Mouse (Mus musculus): Measurements from ENCODE around the gene Hgd. TPM values are rescaled to one million over a fixed set of nuclear protein-coding genes. Genes with fewer than 3 reads are reported as not detected.
"Not testable (repeated sequence)": the region's sequence is repeated elsewhere in the genome, so short reads cannot be mapped to it uniquely, and the experiment has no call there.

Gene Hgd
- polyA plus RNA-seq, 1 experiment from 2014 or later, result 0.17 TPM

- DNase-seq (no peak), ATAC-seq (ENCODE audit: insufficient read depth) (no peak)
- Histone ChIP-seq H3K27me3 (ENCODE audit: insufficient read depth, low read length) (no peaks in the 10 kb centered on the region), H3K4me1 (ENCODE audit: insufficient read depth) (no peaks in the 10 kb centered on the region), H3K4me3 (ENCODE audit: low read depth, low read length) (no peak overlapping the region), H3K9ac (no peak overlapping the region), H3K9me3 (ENCODE audit: low read depth, low read length) (no peaks in the 10 kb centered on the region), H3K36me3 (ENCODE audit: insufficient read depth) (no peaks in the 10 kb centered on the region), H3K27ac (ENCODE audit: low read depth) (no peak overlapping the region), H3K4me2 (no peak overlapping the region)
- WGBS, result 86% methylated on average over 7 of the region's 7 CpGs
- no peak for TF ChIP-seq CTCF (IDR thresholded peaks at IDR 0.05; ENCODE audit: low read depth)
Measured at GRCm38 (mm10) chr16:37629011-37629410, 49.1 kb downstream of the Hgd start.

GRCm38 (mm10) chr16:37634578-37634977 lies 54.6 kb downstream of the Hgd start:
- no peaks in the 10 kb centered on the region for H3K36me3 ChIP-seq (ENCODE audit: insufficient read depth)
- no peaks in the 10 kb centered on the region for H3K4me1 ChIP-seq (ENCODE audit: insufficient read depth)
- DNase-seq, result no peak
- WGBS, result 61% methylated on average over 9 of the region's 9 CpGs
- no peaks in the 10 kb centered on the region for H3K9me3 ChIP-seq (ENCODE audit: low read depth, low read length)
- 0 out of 2 replicates have a peak overlapping the region, but pooled peaks have one; percentile 10 for H3K4me2 ChIP-seq
- no peak for ATAC-seq (ENCODE audit: insufficient read depth)
- no peak overlapping the region for H3K27ac ChIP-seq (ENCODE audit: low read depth)
- H3K9ac ChIP-seq, result no peak overlapping the region
- no peak for TF ChIP-seq CTCF (IDR thresholded peaks at IDR 0.05; ENCODE audit: low read depth)
- no peaks in the 10 kb centered on the region for H3K27me3 ChIP-seq (ENCODE audit: insufficient read depth, low read length)
- no peak overlapping the region for H3K4me3 ChIP-seq (ENCODE audit: low read depth, low read length)

DNA sequence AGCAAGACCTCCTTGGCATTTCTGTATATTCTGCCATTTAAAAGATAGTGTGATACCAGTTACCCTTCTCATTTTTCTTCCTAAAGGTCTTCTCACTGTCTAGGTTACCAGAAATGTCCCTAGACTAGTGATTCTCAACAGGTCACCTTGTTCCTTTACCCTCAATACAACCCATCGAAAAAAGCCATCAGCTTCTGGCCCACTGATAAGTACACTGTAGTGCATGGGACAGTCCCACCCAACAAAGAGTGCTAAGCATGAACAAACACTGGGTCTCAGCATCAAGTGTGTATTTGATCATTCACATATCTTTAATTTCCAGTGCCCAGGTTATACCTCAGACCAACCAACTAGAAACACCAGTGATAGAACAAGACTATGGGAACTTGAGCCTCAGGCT lies 55.1 kb downstream of the Hgd start:
- ATAC-seq (ENCODE audit: insufficient read depth), result no peak
- Histone ChIP-seq H3K27me3 (ENCODE audit: insufficient read depth, low read length) (no peaks in the 10 kb centered on the region), H3K9me3 (ENCODE audit: low read depth, low read length) (no peaks in the 10 kb centered on the region), H3K4me1 (ENCODE audit: insufficient read depth) (no peaks in the 10 kb centered on the region), H3K27ac (ENCODE audit: low read depth) (no peak overlapping the region), H3K4me2 (no peak overlapping the region), H3K9ac (no peak overlapping the region), H3K4me3 (ENCODE audit: low read depth, low read length) (no peak overlapping the region), H3K36me3 (ENCODE audit: insufficient read depth) (no peaks in the 10 kb centered on the region)
- WGBS, result 85% methylated on average over 1 of the region's 1 CpGs
- DNase-seq, result no peak
- no peak for TF ChIP-seq CTCF (IDR thresholded peaks at IDR 0.05; ENCODE audit: low read depth)

DNA sequence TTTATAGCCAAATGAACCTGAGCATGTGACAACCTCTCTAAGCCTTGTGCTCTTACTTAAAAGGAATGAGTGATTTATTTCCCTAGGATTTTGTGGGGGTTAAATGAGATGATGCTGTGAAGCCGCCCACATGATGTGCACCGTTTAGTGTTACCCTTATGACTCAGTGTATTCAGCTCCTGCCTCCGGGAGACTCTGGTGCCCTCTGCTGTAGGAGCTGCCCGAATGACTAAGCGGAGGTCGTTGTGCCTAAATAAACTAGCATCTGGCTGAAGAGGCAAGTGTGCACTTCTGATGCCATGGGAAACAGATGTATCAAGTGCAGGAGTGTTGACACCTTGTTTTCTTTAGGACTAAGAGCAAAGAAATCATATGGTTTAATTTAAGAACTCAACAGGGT lies 56.2 kb downstream of the Hgd start:
- H3K27me3 ChIP-seq (ENCODE audit: insufficient read depth, low read length), result no peaks in the 10 kb centered on the region
- H3K4me2 ChIP-seq, result no peak overlapping the region
- no peaks in the 10 kb centered on the region for H3K9me3 ChIP-seq (ENCODE audit: low read depth, low read length)
- WGBS, result 59% methylated on average over 6 of the region's 6 CpGs
- H3K4me1 ChIP-seq (ENCODE audit: insufficient read depth), result no peaks in the 10 kb centered on the region
- DNase-seq, result no peak
- no peak for TF ChIP-seq CTCF (IDR thresholded peaks at IDR 0.05; ENCODE audit: low read depth)
- ATAC-seq (ENCODE audit: insufficient read depth), result no peak
- H3K36me3 ChIP-seq (ENCODE audit: insufficient read depth), result no peaks in the 10 kb centered on the region
- H3K4me3 ChIP-seq (ENCODE audit: low read depth, low read length), result no peak overlapping the region
- H3K9ac ChIP-seq, result no peak overlapping the region
- H3K27ac ChIP-seq (ENCODE audit: low read depth), result no peak overlapping the region

- H3K36me3 ChIP-seq (ENCODE audit: insufficient read depth), result no peaks in the 10 kb centered on the region
- no peak overlapping the region for H3K9ac ChIP-seq
- DNase-seq, result no peak
- no peak for ATAC-seq (ENCODE audit: insufficient read depth)
- no peaks in the 10 kb centered on the region for H3K9me3 ChIP-seq (ENCODE audit: low read depth, low read length)
- no peak overlapping the region for H3K27ac ChIP-seq (ENCODE audit: low read depth)
- H3K4me3 ChIP-seq (ENCODE audit: low read depth, low read length), result no peak overlapping the region
- no peaks in the 10 kb centered on the region for H3K27me3 ChIP-seq (ENCODE audit: insufficient read depth, low read length)
- TF ChIP-seq CTCF (IDR thresholded peaks at IDR 0.05; ENCODE audit: low read depth), result no peak
- no peaks in the 10 kb centered on the region for H3K4me1 ChIP-seq (ENCODE audit: insufficient read depth)
- H3K4me2 ChIP-seq, result no peak overlapping the region
Measured at GRCm38 (mm10) chr16:37637802-37638201, 57.8 kb downstream of the Hgd start.

GRCm38 (mm10) chr16:37640522-37640921 lies 60.6 kb downstream of the Hgd start:
- not testable (repeated sequence) for H3K9me3 ChIP-seq (ENCODE audit: low read depth, low read length); H3K27ac ChIP-seq (ENCODE audit: low read depth); H3K27me3 ChIP-seq (ENCODE audit: insufficient read depth, low read length); H3K4me1 ChIP-seq (ENCODE audit: insufficient read depth); H3K4me3 ChIP-seq (ENCODE audit: low read depth, low read length); H3K9ac ChIP-seq; H3K4me2 ChIP-seq; ATAC-seq (ENCODE audit: insufficient read depth); DNase-seq; H3K36me3 ChIP-seq (ENCODE audit: insufficient read depth)

DNA sequence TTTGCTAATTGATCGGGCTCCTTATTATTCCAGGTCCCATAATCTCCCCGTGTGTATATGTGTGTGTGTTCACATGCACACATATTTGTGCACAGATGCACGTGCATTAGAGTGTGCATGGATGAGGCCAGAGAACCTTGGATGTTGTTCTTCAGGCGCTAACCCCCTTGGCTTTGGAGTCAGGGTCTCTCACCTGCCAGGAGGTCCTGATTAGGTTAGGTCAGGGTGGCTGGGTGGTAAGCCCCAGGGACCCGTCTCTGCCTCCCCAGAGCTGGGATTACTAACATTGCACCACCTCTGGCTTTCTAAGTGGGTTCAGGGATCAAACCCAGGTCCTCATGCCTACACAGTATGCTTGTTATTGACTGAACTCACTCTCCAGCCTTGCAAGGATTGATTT lies 64.5 kb downstream of the Hgd start:
- Histone ChIP-seq H3K36me3 (ENCODE audit: insufficient read depth) (peaks cover 28% of the 10 kb centered on the region), H3K4me3 (ENCODE audit: low read depth, low read length) (no peak overlapping the region), H3K27me3 (ENCODE audit: insufficient read depth, low read length) (no peaks in the 10 kb centered on the region), H3K9ac (no peak overlapping the region), H3K9me3 (ENCODE audit: low read depth, low read length) (no peaks in the 10 kb centered on the region), H3K27ac (ENCODE audit: low read depth) (no peak overlapping the region), H3K4me2 (no peak overlapping the region), H3K4me1 (ENCODE audit: insufficient read depth) (no peaks in the 10 kb centered on the region)
- no peak for DNase-seq
- 84% methylated on average over 5 of the region's 5 CpGs for WGBS
- no peak for TF ChIP-seq CTCF (IDR thresholded peaks at IDR 0.05; ENCODE audit: low read depth)
- no peak; the same call in 1 of the 2 replicates for ATAC-seq (ENCODE audit: insufficient read depth)

- H3K9ac ChIP-seq, result no peak overlapping the region
- no peaks in the 10 kb centered on the region for H3K27me3 ChIP-seq (ENCODE audit: insufficient read depth, low read length)
- H3K27ac ChIP-seq (ENCODE audit: low read depth), result no peak overlapping the region
- 90% methylated on average over 8 of the region's 8 CpGs for WGBS
- H3K4me1 ChIP-seq (ENCODE audit: insufficient read depth), result no peaks in the 10 kb centered on the region
- no peak for DNase-seq
- peaks cover 28% of the 10 kb centered on the region for H3K36me3 ChIP-seq (ENCODE audit: insufficient read depth)
- ATAC-seq (ENCODE audit: insufficient read depth), result no peak
- no peak overlapping the region for H3K4me2 ChIP-seq
- no peak overlapping the region for H3K4me3 ChIP-seq (ENCODE audit: low read depth, low read length)
- no peak for TF ChIP-seq CTCF (IDR thresholded peaks at IDR 0.05; ENCODE audit: low read depth)
- H3K9me3 ChIP-seq (ENCODE audit: low read depth, low read length), result no peaks in the 10 kb centered on the region
Measured at GRCm38 (mm10) chr16:37645211-37645610, 65.3 kb downstream of the Hgd start.

All from lung, embryonic 14.5 days (tissue).